Mouse (Mus musculus): Measurements from ENCODE around the gene Rbl2.

Gene Rbl2

GRCm38 (mm10) chr8:91171605-91172004, 101.7 kb downstream of the Rbl2 start:
- DNase-seq = no peak
